Mouse (Mus musculus) yolk sac, embryonic 10.5 days (tissue): ENCODE data around the gene Tulp2.
"Not testable (repeated sequence)": the region's sequence is repeated elsewhere in the genome, so short reads cannot be mapped to it uniquely, and the experiment has no call there.

ENCODE experiments used
- DNase-seq: peaks from one replicate; pipeline ENCODE4 v3.0.0-alpha.2; 2017; ENCODE audit warnings: low spot score

The Tulp2 gene

DNA sequence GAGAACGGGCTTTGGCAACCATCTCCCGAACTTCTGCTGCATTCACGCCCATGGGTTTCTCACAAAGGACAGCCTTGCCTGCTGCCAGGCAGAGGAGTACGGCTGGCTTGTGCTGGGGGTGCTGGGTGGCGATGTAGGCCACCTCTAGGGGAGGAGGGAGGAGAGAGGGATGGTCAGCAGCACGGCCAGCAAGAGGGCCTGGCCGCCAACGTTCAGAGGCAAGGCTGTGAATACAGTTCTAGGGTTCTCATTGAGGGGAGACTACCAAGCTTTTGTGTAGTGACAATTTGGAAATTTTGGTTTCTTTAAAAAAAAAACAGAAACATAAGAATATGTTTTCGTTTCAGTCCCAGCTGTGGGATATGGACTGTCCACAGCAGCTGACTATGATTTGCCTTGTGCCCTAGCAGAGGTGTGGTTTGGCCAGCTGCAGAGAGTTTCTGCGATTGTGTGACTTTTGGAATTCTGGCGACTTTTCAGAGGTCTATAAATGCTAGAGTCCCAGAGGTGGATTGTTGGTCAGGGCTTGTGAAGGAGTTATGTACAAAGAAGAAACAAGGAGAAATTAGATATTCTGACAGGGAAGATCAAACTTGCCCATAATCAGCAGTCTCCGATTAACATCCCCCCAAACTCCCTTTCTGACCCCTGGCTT lies 5.2 kb downstream of the Tulp2 start, which contains the start of gene Gm45808:
Gm45808 (minus strand) TSS at position 51 of the 655 bp plus-strand sequence.
- DNase-seq: no peak

DNA sequence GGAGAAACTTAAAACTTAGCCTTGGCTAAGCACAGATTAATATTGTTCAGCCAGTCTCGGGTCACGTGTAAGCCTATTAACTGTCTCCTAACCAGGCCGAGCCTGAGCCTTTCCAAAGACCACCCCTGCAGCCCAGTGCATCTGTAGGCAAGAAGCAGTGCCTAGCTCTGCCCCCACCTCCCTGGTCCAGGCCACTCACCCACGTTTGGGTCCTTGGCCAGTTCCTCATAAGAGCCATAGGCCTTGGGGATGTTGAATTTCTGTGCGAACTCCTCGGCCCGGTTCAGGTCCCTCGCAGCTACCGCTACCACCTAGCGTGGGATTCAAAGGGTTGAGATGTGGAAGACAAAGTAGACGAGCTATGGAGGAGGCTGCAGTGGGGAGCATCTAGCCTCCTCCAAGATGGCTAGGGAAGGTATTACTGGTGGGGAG lies 6.2 kb downstream of the Tulp2 start:
- peak; percentile 49 for DNase-seq

DNA sequence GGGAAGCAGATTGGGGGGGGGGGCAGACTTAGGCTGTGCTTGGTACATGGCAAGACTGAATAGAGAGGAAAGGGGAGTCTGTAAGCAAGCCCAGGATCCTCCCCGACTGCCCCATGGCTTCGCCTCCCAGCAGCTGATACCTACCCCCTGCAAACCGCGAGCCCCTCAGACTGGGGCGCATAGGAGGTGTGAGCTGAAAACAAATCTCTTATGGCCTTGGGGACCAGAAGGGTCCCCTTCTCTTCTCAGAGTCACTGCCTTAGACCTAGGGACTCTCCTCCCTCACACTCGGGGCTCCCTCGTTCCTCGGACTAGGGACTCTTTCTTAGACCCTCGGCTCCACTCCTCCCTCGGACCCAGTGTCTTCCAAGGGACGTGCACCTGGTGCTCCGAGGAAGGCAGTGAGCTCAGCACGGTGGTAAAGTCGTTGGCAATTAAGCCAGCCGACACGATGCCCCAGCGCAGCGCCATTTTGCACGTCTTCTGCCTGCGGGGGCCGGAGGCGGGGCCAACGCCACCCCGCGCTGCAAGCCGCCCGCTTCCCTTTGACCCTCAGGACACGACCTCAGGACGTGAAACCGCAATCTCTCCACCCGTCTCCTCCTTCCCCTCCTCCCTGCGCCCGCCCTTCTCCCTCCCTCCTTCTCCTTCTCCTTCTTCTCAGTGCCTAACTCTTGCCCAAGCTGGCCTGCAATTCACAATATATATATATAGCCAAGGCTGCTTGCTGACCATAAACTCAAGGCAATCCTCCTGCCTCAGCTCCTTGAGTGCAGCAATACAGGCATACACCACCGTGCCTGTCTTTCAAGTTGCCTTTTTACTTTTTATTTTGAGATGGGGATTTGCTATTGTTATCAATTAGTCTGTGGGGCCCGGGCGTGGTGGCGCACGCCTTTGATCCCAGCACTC lies 6.9 kb downstream of the Tulp2 start, which contains the start of gene Dhdh:
Dhdh (minus strand) TSS at position 513 of the 912 bp plus-strand sequence.
- DNase-seq: peak; percentile 86

DNA sequence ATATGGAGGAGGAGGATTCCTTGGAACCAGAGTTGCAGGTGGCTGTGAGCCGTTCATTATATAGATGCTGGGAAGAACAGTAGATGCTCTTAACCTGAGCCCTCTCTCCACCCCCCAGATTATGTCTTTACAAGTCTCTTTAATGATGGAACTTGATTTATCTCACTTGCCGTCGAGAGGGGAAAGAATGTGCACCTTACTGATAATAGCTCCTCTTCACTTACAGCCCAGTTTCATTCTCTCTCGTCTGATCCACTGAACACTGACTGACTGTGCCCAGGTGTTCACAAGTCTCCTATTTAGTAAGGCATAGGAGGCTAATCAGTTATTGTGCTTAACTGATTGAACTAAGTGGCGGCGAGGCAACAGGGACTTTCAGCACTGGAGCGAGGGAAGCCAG lies 7.9 kb downstream of the Tulp2 start:
- DNase-seq: no peak

DNA sequence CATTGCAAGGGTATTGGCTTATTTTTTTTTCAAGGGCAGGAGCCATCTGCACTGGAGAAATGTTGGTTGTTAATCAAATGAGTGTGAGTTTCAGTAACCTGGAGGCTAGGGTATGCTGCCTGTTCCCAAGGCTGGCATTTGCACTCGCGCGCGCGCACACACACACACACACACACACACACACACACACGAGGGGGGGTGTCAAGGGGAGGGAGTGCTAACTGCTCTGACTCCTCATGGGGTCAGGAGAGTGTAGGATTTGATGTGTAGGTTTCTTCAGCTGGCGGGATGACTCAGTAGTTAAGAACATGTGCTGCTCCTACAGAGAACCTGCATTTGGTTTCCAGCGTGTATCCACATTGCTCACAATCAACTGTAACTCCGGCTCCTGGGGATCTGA lies 9.1 kb downstream of the Tulp2 start:
- peak; percentile 39 for DNase-seq

DNA sequence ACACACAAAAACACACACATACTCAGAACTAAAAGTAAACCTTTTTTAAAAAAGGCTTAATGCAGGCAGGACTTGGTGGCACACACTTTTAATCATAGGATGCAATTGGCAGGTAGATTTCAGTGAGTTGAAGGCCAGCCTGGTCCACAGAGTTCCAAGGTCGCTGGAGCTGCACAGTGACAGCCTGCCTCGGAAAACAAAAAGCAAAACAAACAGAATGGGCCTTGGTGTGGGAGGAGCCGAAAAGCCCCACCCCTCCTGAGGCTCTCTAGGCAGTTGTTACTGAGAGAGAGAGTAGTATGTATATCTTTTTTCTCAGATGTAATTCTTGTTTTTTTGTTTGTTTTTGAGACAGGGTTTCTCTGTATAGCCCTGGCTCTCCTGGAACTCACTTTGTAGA lies 9.6 kb downstream of the Tulp2 start:
- DNase-seq: peak; percentile 77

DNA sequence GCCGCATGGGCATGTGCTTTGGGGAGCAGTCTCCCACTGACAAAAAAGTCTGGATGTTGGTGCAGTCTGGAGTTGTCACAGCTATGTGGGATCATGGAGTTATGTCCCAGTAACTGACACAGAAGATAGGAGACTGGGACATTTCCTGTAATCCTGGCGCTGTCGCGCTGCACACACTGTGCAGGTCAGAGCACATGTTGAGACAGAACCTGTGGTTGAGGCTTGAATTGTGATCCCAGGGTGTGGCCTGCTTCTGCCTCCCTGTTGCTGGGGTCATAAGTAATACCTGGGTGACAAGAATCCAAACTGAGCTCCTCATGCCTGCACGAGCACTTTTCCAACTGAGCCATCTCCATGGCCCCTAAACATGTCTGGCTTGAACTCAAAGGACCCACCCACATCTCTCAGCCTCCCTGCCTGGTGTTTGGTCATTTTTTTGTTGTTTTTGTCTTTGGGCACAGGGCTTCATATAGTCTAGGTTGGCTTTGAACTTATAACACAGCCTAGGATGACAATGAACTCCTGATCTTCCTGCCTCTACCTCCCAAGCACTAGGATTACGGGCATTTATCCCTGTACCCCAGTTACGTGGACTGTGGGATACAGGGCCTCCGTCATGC lies 10.7 kb downstream of the Tulp2 start:
- DNase-seq: no peak

DNA sequence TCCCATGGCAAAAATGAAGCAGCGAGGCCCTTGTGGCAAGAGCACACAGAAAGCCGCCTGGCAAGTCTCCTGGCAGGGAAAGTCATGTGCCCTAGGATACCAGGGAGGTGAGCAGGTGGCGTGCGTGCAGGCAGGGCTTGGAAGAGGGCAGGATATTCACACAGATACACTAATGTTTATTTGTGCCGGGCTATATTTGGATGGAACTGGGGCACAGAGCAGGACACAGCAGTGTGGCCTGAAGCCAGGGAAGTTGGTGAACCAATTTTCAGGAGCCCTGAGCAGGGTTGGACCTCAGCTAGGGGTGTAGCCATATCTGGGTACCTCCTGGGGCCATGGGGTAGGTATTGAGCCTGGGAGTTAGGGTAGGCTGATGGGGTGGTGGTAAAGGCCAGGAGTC lies 11.3 kb downstream of the Tulp2 start:
- DNase-seq: no peak

DNA sequence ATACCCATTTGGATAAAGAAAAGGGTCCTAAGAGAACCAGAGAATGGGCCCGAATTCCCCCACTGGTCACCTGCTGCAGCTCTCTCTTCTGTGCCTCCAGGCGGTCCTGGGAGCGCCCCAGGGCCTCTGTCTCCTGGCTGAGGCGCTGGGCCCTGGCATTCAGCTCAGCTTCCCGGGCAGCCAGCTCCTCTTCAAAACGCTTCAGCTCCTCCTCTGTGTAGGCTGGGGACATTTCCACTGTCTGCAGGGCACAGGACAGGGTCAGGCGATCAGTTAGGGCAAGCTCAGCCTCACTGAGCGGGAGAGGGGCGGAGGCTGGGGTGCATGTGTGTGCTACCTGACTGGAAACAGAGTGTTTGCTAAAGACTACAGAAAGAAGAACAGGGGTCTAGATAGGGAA lies 12.9 kb downstream of the Tulp2 start:
- no peak for DNase-seq

DNA sequence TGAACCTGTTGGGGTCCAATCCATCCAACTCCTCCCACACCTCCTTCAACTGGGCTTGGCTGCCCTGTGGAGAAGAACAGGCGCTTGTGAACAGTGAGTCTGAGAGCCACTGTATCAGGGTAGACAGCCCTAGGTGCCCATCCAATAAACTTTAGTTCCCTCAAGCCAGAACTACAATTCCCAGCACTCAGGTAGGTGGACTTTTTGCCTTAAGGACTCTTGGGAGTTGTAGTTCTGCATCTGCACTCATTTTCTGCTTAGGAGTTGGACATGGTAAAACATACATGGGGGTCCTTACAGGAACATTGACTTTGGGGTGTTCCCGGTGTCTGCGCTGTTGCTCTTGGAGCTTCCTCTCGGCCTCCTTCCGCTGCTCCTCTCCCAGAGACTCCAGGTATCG lies 16.8 kb downstream of the Tulp2 start:
- DNase-seq: no peak

DNA sequence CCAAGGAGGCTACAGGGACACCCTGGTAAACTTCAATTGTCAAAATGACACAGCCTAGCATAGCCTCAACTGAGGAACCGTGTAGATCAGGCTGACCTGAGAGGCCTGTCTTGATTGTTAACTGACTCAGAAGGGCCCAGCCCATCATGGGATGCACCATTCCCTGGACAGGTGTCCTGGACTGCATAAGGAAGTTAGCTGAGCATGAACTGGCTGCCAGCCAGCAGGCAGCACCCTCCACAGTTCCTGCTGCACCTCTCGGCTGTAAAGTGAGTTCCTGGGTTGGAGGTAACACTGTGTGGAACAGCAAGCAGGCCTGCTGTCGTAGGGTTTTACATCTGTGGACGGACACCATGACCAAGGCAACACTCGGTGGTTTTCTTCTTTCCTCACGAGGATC lies 25.9 kb downstream of the Tulp2 start:
- DNase-seq: no peak

DNA sequence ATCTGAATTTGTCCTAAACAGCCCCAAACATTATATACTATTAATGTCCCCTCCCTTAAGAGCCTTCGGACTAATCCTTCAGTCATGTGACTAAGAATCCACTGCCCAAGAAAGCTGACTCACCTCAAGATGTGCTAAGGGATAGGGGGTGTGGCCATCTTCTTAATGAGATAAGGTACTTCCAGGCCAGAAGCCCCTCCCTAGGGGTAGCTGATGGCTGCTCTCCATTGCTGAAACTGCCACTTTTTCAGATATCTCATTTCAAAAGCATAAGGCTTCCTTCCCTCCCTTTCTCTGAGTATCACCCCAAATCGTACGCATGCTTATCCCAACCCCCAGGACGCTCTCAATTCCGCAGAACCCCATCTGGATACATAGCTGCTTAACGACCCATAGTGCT lies 26.9 kb downstream of the Tulp2 start:
- DNase-seq: peak; percentile 50

DNA sequence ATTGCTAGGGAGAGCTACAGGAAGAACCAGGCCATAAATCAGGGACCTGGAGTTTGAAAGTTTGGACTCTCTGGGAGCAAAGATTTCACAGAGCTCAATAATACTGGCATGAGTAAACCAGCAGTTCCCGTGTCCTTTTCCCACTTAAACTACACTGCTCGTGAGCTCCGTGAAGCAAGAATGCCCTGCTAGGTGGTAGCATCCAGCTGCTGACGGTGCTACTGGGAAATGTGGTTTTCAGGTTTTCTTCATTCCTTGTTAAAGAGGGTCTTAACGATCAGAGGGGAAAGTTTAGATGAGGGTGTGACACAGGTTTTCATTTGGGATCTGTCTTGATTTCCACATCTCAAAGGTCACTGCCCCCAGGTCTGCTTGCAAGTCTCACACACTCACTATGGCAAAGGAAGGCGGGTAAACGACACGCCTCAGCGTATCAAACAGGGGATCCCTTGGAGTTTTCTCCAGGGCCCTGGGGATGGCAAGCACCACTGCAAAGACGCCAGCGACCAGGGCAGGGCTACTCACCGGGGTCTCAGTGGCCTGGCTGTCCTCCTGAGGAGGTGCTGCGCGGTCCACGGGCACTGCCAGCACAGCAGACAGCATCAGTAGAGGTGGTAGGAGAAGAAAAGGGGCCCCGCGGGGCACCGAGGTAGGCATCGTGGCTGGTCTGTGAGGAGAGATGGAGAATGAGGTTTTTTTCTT lies 27.7 kb downstream of the Tulp2 start:
- DNase-seq: peak; percentile 27

DNA sequence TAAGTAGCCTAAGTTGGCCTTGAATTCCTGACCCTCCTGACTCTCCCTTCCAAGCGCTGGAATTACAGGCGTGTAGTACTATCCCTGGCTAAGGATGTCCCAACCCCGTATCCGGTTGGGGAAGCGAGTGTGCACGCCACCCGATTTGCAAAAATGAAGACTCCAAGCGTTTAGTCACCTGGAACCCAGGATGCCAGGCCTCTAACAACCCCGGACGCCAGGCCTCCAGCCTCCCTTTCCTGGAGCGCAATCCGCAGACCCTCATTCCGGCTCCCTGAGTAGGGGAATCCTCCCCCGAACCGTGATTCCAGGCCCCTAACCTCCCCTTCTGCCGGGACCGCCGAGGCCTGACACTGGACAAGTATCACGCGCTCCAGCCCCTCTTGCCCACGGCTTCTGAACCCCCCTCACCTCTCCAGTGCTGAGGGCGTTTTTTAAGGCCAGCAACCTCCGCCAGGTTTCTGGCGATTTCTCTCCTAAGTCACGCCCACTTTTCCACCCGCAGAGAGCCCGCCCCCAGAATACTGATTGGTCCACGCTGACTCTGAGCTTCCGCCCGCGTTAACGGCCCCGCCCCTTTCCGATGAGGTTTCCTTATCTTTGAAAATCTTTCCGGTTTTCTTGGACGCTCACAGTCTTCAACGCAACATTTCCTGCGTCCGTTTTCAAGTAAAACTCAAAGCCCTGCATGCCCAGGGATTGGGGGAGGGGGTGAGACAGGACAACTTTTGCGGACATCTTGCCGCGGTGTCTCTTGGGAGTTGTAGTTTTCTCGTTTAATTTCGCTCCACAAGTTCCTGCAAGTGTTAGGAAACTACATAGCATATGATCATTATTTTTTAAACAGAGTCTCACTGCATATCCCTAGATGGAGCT lies 28.5 kb downstream of the Tulp2 start, which contains the start of gene Nucb1:
Nucb1 (minus strand) TSS at position 495 of the 876 bp plus-strand sequence.
- DNase-seq: peak; percentile 96

DNA sequence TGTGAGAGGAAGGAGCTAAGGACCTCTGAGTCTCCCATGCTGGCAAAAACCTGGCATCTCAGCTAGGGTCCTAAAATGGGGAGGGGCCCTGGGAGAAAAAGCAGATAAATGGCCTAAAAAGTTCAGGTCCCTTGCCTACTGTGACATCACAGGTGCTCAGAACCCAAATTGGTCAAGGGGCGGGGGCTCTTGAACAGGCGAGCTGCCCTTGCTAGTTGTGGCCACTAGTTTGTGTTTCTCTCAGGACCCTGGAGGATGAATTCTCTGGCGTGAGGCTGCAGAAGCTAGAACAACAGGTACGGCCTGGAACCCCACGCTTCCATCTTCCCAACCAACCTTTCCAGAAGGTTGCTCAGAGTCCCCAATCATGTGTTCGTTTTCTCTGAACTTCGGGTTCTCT lies 32.7 kb downstream of the Tulp2 start:
- no peak for DNase-seq

DNA sequence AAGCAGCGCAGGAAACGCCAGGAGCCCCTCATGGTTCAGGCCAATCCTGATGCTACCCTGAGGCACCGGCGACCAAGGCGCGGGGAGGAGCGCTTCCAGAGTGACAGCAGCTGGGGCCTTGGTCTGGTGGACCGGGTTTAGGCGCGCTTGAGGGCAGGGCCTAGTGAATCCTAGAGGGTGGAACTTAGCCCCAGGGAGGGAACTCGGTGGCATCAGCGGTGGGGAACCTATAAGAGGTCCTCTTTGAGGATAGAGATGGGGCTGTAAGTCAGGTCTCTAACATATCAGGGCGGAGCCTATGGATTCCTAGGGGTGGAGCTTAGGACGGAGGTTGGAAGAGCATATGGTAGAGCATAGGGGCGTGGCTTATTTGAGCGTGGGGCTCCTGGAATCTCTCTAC lies 33.8 kb downstream of the Tulp2 start:
- peak; percentile 45 for DNase-seq

DNA sequence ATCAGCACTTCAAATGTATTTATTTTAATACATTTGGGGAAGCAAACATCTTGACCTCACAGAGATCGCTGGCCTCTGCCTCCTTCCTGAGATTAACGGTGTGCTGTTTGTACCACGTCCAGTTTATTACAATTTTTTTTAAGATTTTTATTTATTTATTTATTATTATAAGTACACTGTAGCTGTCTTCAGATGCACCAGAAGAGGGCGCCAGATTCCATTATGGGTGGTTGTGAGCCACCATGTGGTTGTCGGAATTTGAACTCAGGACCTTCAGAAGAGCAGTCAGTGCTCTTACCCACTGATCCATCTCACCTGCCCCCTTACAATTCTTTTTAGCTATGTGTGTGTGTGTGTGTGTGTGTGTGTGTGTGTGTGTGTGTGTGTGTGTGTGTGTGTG lies 35.2 kb downstream of the Tulp2 start:
- not testable (repeated sequence) for DNase-seq

DNA sequence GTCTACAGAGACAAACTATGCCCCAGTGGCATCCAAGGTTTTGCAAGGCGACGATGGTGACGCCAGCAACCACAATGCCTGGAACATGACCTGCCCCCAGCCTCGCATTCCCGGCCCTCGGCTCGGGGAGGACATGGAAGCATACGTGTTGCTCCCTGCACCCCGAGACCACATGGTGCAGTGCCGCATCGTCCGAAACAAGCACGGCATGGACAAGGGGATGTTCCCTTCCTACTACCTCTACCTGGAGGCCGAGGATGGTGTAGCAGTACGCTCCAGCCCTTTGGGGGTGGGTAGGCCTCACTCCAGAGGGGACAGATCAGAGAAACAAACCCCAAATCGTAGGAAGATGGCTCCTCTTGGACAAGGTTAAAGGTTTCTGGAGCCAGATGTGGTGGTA lies 36.9 kb downstream of the Tulp2 start:
- DNase-seq: no peak

DNA sequence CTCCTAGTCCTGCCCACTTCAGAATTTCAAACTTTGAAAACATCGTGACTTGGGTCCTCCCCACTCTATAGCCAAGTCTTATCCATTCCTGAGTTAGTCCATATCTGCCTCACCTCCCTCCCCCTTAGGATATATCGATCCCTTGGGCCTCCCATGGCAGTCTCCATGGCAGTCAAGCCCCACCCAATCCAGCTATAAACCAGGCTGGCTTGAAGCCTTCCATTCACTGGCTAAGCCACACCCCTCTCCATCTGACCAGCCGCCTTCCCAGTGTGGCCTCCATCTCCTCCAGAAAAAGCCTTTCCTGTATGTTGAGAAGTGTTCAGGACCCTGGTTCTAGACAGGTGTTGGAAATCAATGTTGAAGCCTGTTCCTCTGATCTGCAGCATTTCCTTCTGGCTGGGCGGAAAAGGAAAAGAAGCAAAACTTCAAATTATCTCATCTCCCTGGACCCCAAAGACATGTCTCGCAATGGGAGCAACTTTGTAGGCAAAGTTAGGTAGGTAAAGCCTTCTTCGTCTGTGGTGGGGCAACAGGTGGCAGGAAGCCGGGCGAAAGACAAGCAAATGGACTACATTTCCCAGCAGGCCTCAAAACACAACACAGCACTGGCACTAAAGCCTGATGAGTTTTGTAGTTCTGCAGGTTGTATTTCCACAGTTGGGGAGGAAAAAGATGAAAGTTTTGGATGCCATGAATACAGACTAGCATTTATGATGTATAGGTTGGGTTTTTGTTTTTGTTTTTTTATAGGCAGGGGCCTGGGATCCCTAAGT lies 37.9 kb downstream of the Tulp2 start:
- DNase-seq: no peak

DNA sequence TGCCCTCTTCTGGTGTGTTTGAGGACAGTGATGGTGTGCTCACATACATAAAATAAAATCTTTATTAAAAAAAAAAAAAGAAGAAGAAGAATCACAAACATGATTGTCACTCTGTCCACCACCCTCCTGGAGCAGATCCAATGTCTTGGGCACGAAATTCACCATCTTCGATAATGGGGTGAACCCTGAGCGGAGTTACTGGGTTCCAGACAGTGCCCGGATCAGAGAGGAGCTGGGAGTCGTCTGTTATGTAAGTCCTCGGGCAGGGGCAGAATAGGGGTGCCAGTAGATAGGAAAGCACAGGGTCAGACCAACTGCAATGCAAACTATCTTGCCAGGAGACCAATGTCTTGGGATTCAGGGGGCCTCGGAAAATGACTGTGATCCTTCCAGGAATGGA lies 38.9 kb downstream of the Tulp2 start:
- no peak for DNase-seq
